Mouse (Mus musculus) embryonic fibroblast, embryonic 13.5 days (primary cell): Measurements from ENCODE around the gene Gm20708. TPM values are rescaled to one million over a fixed set of nuclear protein-coding genes. Genes with fewer than 3 reads are reported as not detected.
A peak's percentile ranks its signal among the peaks of the same experiment; 100 is the strongest.

Experiments
- H3K27ac ChIP-seq: 2 replicates; pipeline ENCODE4 v1.5.1; 2012; ENCODE audit warnings: low read length, control low read depth, inconsistent platforms; ENCODE audit not compliant: insufficient read depth
- H3K4me1 ChIP-seq: 2 replicates; pipeline ENCODE4 v1.6.1; 2011; ENCODE audit warnings: low read length; ENCODE audit not compliant: control insufficient read depth, insufficient read depth
- H3K4me3 ChIP-seq: 2 replicates; pipeline ENCODE4 v1.5.1; 2011; ENCODE audit warnings: mild to moderate bottlenecking, control low read depth, low read length; ENCODE audit not compliant: insufficient read depth
- CTCF ChIP-seq: IDR thresholded peaks from 2 replicates; pipeline ENCODE4 v1.5.1; 2011; ENCODE audit warnings: mild to moderate bottlenecking, control low read depth, low read length, moderate library complexity, borderline replicate concordance; ENCODE audit not compliant: insufficient read depth
- POLR2A ChIP-seq: IDR thresholded peaks from 2 replicates; pipeline ENCODE4 v1.6.1; 2011; ENCODE audit warnings: low read depth, mild to moderate bottlenecking, control low read depth, low read length, moderate library complexity
- polyA plus RNA-seq: library from polyadenylated mRNA; stranded (reverse); fragments of >200 nt; gene quantifications from 2 replicates; pipeline ENCODE4 v1.2.4, GENCODE M21; 2011; ENCODE audit warnings: low read depth; ENCODE audit not compliant: missing spikeins, insufficient read length

The Gm20708 gene
- 0.49 TPM in 1 of 2 replicates, not detected in the other for polyA plus RNA-seq

GRCm38 (mm10) chr11:117809407-117810311, at the start of gene Gm20708, which contains the start of gene Syngr2:
TSS of gene Gm20708 (plus strand) at chr11:117809668.
TSS of gene Syngr2 (plus strand) at chr11:117809668.
- TF ChIP-seq POLR2A (peak; percentile 75), CTCF (no peak)
- Histone ChIP-seq H3K4me3 (peak within 1 kb of the TSS; percentile 59), H3K27ac (peak within 1 kb of the TSS; percentile 14; the same call in 1 of the 2 replicates), H3K4me1 (0 out of 2 replicates have a peak, but pooled peaks cover 2% of the 10 kb centered on the region)

GRCm38 (mm10) chr11:117760374-117761119, 48.9 kb upstream of the Gm20708 start:
- Histone ChIP-seq H3K4me3 (no peak overlapping the region), H3K27ac (no peak overlapping the region), H3K4me1 (no peaks in the 10 kb centered on the region)
- TF ChIP-seq POLR2A = no peak
- TF ChIP-seq CTCF = no peak

- no peaks in the 10 kb centered on the region for H3K4me1 ChIP-seq
- TF ChIP-seq CTCF = no peak
- TF ChIP-seq POLR2A = no peak
- H3K4me3 ChIP-seq = no peak overlapping the region
- no peak overlapping the region for H3K27ac ChIP-seq
Measured at GRCm38 (mm10) chr11:117761801-117762200, 47.7 kb upstream of the Gm20708 start.

- Histone ChIP-seq H3K27ac (no peak overlapping the region), H3K4me3 (no peak overlapping the region), H3K4me1 (no peaks in the 10 kb centered on the region)
- TF ChIP-seq POLR2A (no peak), CTCF (no peak)
Measured at GRCm38 (mm10) chr11:117762246-117762645, 47.2 kb upstream of the Gm20708 start.

- Histone ChIP-seq H3K4me3 (no peak overlapping the region), H3K27ac (no peak overlapping the region), H3K4me1 (no peaks in the 10 kb centered on the region)
- TF ChIP-seq CTCF = no peak
- TF ChIP-seq POLR2A = no peak
Measured at GRCm38 (mm10) chr11:117764319-117764718, 45.1 kb upstream of the Gm20708 start.

- H3K4me1 ChIP-seq = no peaks in the 10 kb centered on the region
- no peak overlapping the region for H3K27ac ChIP-seq
- TF ChIP-seq CTCF (no peak), POLR2A (no peak)
- no peak overlapping the region for H3K4me3 ChIP-seq
Measured at GRCm38 (mm10) chr11:117765361-117765760, 44.1 kb upstream of the Gm20708 start.

GRCm38 (mm10) chr11:117766275-117766674, 43.2 kb upstream of the Gm20708 start:
- Histone ChIP-seq H3K4me1 (no peaks in the 10 kb centered on the region), H3K27ac (no peak overlapping the region), H3K4me3 (no peak overlapping the region)
- TF ChIP-seq POLR2A = no peak
- TF ChIP-seq CTCF = no peak

- TF ChIP-seq CTCF (no peak), POLR2A (no peak)
- no peaks in the 10 kb centered on the region for H3K4me1 ChIP-seq
- H3K27ac ChIP-seq = no peak overlapping the region
- H3K4me3 ChIP-seq = no peak overlapping the region
Measured at GRCm38 (mm10) chr11:117768725-117769682, 40.5 kb upstream of the Gm20708 start.

GRCm38 (mm10) chr11:117769683-117770047, 39.8 kb upstream of the Gm20708 start:
- no peak overlapping the region for H3K4me3 ChIP-seq
- TF ChIP-seq CTCF = no peak
- TF ChIP-seq POLR2A = no peak
- no peak overlapping the region for H3K27ac ChIP-seq
- no peaks in the 10 kb centered on the region for H3K4me1 ChIP-seq
